Mouse (Mus musculus) forebrain, embryonic 15.5 days (tissue): ENCODE measurements around the gene Gm42791. TPM values are rescaled to one million over a fixed set of nuclear protein-coding genes. Genes with fewer than 3 reads are reported as not detected.

Source experiments
- ATAC-seq: fragments of 200-750 bp; cut with Nextera tagmentation; replicated peaks from 2 replicates; pipeline ENCODE4 v1.8.0; 2017; ENCODE audit warnings: mild to moderate bottlenecking, moderate TSS enrichment, moderate library complexity
- H3K27ac ChIP-seq: fragments of 300-500 bp; sonication (generic); replicated peaks from 2 replicates; pipeline ENCODE4 v1.5.1; 2015; ENCODE audit warnings: mild to moderate bottlenecking, inconsistent platforms
- H3K27me3 ChIP-seq: fragments of 300-500 bp; sonication (generic); 2 replicates; pipeline ENCODE4 v1.6.1; 2015; ENCODE audit warnings: inconsistent platforms
- H3K36me3 ChIP-seq: fragments of 300-500 bp; sonication (generic); 2 replicates; pipeline ENCODE4 v1.6.1; 2015; ENCODE audit warnings: mild to moderate bottlenecking, inconsistent platforms
- H3K4me1 ChIP-seq: fragments of 300-500 bp; sonication (generic); 2 replicates; pipeline ENCODE4 v1.6.1; 2015; ENCODE audit warnings: inconsistent platforms
- H3K4me2 ChIP-seq: fragments of 300-500 bp; sonication (generic); replicated peaks from 2 replicates; pipeline ENCODE4 v1.6.1; 2015; ENCODE audit warnings: mild to moderate bottlenecking, inconsistent platforms
- H3K4me3 ChIP-seq: fragments of 300-500 bp; sonication (generic); 2 replicates; pipeline ENCODE4 v1.5.1; 2015; ENCODE audit warnings: mild to moderate bottlenecking, inconsistent platforms
- H3K9ac ChIP-seq: fragments of 300-500 bp; sonication (generic); replicated peaks from 2 replicates; pipeline ENCODE4 v1.6.1; 2015; ENCODE audit warnings: mild to moderate bottlenecking, inconsistent platforms
- H3K9me3 ChIP-seq: fragments of 300-500 bp; sonication (generic); 2 replicates; pipeline ENCODE4 v1.6.1; 2016; ENCODE audit warnings: inconsistent platforms
- WGBS: fragments of 180-500 bp; shearing (Covaris S2); methylation state at CpG from one replicate; pipeline ENCODE4 v1.1.7; 2015; ENCODE audit warnings: mixed read lengths; 5-methylcytosine and 5-hydroxymethylcytosine counted together
- polyA plus RNA-seq: library from polyadenylated mRNA; unstranded; fragments of >200 nt; fragmentation: Nextera tagmentation; extraction: Ambion mirVana; gene quantifications from 2 replicates; pipeline ENCODE4 v1.2.1, GENCODE M21; 2015

Gene Gm42791
- polyA plus RNA-seq = 5.6 and 7.4 TPM in 2 replicates

DNA sequence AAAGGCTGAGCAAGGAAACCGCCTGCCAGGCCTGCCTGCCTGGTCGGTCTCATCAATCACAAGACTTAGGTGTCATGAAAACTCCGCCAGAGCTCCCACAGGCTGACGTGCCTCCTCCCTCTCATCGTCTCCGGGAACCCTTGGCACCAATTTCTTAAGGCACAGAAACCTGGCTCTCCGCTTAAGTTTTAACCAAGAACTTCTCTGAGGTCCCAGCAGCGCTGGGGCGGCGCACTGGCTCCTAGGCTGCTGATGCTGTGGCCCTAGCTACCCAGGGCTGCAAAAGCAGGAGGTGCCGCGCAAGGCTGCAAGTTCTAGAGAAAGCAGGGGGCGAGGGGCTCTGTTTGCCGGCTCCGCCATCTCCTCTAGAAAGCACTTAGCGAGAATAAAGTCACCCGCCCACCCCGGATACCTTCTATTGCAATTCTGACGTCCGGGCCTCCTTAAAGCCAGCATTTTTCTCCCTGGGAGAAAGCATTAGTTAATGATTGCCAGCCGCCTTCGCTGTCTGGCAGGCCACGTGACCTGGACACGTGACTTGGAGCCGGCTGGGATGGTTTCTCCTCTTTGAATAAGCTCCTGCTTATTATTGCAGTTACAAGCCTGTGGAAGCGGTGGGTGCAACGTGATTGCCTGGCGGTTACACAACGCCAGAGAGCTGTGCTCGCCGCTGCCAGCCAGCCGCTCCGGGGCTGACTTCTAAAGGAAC, at the start of gene Gm42791:
Gene Gm42791 (minus strand): TSS at position 442 of the 709 bp plus-strand sequence.
- Histone ChIP-seq H3K4me3 (peak within 1 kb of the TSS; percentile 52), H3K4me1 (peaks cover 25% of the 10 kb centered on the region), H3K9ac (peak within 1 kb of the TSS; percentile 61), H3K9me3 (no peaks in the 10 kb centered on the region), H3K27me3 (no peaks in the 10 kb centered on the region), H3K36me3 (no peaks in the 10 kb centered on the region), H3K4me2 (peak within 1 kb of the TSS; percentile 87), H3K27ac (peak within 1 kb of the TSS; percentile 95)
- ATAC-seq = peak; percentile 92
- under 1% methylated on average over 33 of the region's 33 CpGs for WGBS

DNA sequence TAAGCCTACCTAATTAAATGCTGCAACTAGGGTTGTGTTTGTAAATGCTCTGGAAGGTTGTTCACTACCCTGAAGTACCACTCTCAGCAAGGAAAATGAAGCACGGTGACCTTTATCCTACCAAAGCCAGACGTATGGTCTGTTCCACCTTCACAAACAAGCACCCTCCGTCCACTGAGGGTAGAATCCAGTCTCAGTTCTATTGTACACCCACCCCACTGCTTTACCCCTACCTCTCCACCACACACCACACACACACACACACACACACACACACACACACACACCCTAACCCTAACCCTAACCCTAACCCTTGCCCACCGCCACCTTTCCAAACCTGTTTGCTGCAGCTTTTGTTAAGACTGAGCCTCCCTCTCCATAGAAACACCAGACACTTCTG, 49.1 kb upstream of the Gm42791 start:
- no peak for ATAC-seq
- Histone ChIP-seq H3K27me3 (no peaks in the 10 kb centered on the region), H3K4me3 (no peak overlapping the region), H3K9ac (no peak overlapping the region), H3K4me2 (no peak overlapping the region), H3K9me3 (no peaks in the 10 kb centered on the region), H3K4me1 (peaks cover 9% of the 10 kb centered on the region), H3K27ac (no peak overlapping the region), H3K36me3 (peaks cover 20% of the 10 kb centered on the region)
- WGBS = 87% methylated on average over 4 of the region's 4 CpGs

GRCm38 (mm10) chr5:149043240-149043639, 48.3 kb upstream of the Gm42791 start:
- Histone ChIP-seq H3K9ac (no peak overlapping the region), H3K4me1 (peaks cover 6% of the 10 kb centered on the region; the same call in 1 of the 2 replicates), H3K36me3 (peaks cover 20% of the 10 kb centered on the region), H3K27ac (no peak overlapping the region), H3K4me2 (no peak overlapping the region), H3K4me3 (no peak overlapping the region), H3K27me3 (no peaks in the 10 kb centered on the region), H3K9me3 (no peaks in the 10 kb centered on the region)
- no peak for ATAC-seq
- WGBS = 75% methylated on average over 6 of the region's 6 CpGs

DNA sequence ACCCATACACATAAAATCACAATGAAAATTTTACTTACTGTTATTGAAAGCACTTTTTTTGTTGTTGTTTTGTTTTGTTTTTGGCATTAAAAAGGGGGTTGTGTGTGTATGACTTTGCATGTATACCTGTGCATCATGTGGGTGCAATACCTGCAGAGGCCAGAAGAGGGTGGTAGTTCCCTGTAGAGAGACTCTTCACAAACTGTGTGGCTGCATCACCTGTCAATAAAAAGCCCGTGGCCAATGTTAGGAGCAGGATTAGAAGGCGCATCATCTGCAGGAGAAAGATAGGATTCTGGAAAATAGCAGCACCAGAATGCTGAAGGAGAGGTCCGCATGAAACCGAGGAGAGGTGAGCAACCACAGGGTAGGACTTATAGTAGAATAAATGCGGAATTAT, 44.9 kb upstream of the Gm42791 start:
- no peak overlapping the region for H3K27ac ChIP-seq

DNA sequence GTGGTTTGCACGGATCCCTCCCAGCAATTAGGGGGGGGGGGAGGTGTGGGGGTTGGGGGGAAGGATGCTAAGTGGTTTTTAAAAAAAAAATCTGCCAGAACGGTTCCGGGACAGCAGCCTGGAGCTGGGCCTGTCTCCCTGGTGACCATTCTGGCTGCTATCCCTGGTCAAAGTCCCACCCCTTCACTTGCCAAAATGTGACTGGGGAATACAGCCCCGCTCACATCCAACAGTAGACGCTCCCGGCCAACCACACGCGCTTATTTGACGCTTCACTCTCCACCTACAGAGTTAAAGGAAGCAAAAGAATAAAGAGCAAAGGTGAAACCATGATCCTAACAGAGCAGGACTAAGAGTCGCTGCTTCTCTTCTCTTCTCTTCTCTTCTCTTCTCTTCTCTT, 42.8 kb upstream of the Gm42791 start:
- no peak overlapping the region for H3K9ac ChIP-seq
- H3K27ac ChIP-seq = no peak overlapping the region
- no peaks in the 10 kb centered on the region for H3K27me3 ChIP-seq
- ATAC-seq = no peak
- no peak overlapping the region for H3K4me3 ChIP-seq
- 21% methylated on average over 10 of the region's 10 CpGs for WGBS
- H3K36me3 ChIP-seq = no peaks in the 10 kb centered on the region
- H3K9me3 ChIP-seq = no peaks in the 10 kb centered on the region
- H3K4me2 ChIP-seq = no peak overlapping the region
- H3K4me1 ChIP-seq = peaks cover 3% of the 10 kb centered on the region; the same call in 1 of the 2 replicates

More for the DNA sequence above, 44.9 kb upstream of the Gm42791 start:
- no peak overlapping the region for H3K4me2 ChIP-seq
- peaks cover 3% of the 10 kb centered on the region; the same call in 1 of the 2 replicates for H3K4me1 ChIP-seq
- no peaks in the 10 kb centered on the region for H3K27me3 ChIP-seq
- H3K9me3 ChIP-seq = no peaks in the 10 kb centered on the region
- WGBS = 85% methylated on average over 5 of the region's 5 CpGs
- H3K9ac ChIP-seq = no peak overlapping the region
- ATAC-seq = no peak
- no peak overlapping the region for H3K4me3 ChIP-seq
- H3K36me3 ChIP-seq = peaks cover under 1% of the 10 kb centered on the region; the same call in 1 of the 2 replicates

DNA sequence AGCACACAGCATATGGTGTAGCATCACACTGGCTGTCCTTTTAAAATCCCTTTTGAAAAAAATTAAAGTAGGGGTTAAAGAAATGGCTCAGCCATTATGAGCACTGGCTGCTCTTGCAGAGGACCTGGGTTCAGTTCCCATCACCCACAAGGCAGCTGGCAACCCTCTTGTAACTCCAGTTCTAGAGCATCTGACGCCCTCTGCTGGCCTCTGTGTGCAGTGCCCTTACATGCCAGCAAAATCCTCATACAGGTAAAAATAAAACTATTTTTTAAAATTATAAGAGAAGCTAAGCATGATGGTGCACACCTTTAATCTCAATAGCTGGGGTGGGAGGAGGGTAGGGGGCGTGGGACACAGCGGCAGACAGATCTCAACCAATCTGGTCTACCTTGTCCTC, 42.0 kb upstream of the Gm42791 start:
- no peaks in the 10 kb centered on the region for H3K27me3 ChIP-seq
- no peak overlapping the region for H3K4me2 ChIP-seq
- WGBS = 96% methylated on average over 3 of the region's 3 CpGs
- no peak overlapping the region for H3K4me3 ChIP-seq
- H3K4me1 ChIP-seq = peaks cover 5% of the 10 kb centered on the region
- no peak overlapping the region for H3K27ac ChIP-seq
- H3K9ac ChIP-seq = no peak overlapping the region
- H3K9me3 ChIP-seq = no peaks in the 10 kb centered on the region
- ATAC-seq = no peak
- no peaks in the 10 kb centered on the region for H3K36me3 ChIP-seq

DNA sequence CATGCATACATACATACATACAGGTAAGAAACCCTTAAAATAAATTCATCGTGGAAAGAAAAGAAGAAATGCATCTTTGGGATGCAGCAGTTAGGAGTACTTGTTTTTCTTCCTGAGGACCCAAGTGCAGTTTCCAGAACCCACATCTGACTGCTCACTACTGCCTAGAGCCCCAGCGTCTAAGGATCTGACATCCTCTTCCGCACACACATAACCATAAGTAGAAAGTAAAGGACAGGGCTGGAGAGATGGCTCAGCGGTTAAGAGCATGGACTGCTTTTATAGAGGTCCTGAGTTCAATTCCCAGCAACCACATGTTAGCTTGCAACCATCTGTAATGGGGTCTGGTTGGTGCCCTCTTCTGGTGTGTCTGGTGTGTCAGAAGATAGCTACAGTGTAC, 37.5 kb upstream of the Gm42791 start:
- Histone ChIP-seq H3K27me3 (no peaks in the 10 kb centered on the region), H3K4me1 (peaks cover 14% of the 10 kb centered on the region), H3K4me2 (no peak overlapping the region), H3K9me3 (no peaks in the 10 kb centered on the region), H3K27ac (no peak overlapping the region), H3K9ac (no peak overlapping the region), H3K4me3 (no peak overlapping the region), H3K36me3 (no peaks in the 10 kb centered on the region)
- no peak for ATAC-seq
- WGBS = 94% methylated on average over 4 of the region's 4 CpGs

GRCm38 (mm10) chr5:149031199-149031750, 36.3 kb upstream of the Gm42791 start:
- Histone ChIP-seq H3K4me2 (peak overlapping the region; percentile 68), H3K27ac (peak overlapping the region; percentile 85), H3K4me3 (peak overlapping the region; percentile 36), H3K4me1 (peaks cover 14% of the 10 kb centered on the region), H3K36me3 (no peaks in the 10 kb centered on the region), H3K9me3 (no peaks in the 10 kb centered on the region), H3K9ac (peak overlapping the region; percentile 64), H3K27me3 (no peaks in the 10 kb centered on the region)
- peak; percentile 88 for ATAC-seq
- WGBS = 2% methylated on average over 30 of the region's 30 CpGs

- WGBS = 57% methylated on average over 2 of the region's 2 CpGs
- no peaks in the 10 kb centered on the region for H3K27me3 ChIP-seq
Observed at GRCm38 (mm10) chr5:149030103-149030502, 35.2 kb upstream of the Gm42791 start.

DNA sequence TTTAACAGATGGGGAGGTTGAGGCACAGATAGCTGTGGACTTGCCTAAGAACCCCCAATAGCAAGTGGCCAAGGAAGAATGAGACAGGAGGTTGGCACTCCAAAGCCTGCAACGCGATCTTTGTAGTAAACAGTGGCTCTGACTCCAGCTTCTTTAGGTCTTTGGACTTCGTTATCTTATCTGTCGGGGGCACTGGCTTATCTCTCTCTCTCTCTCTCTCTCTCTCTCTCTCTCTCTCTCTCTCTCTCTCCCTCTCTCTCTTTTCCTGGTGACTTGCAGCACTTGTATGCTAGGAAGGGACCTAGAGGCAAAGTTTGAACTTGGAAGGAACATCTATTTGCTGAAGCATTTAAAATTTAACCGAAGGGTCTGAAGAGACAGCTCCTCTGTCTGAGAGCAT, 33.4 kb upstream of the Gm42791 start:
- 80% methylated on average over 5 of the region's 5 CpGs for WGBS
- ATAC-seq = no peak

More at GRCm38 (mm10) chr5:149030103-149030502, 35.2 kb upstream of the Gm42791 start:
- H3K9me3 ChIP-seq = no peaks in the 10 kb centered on the region
- no peak for ATAC-seq
- no peak overlapping the region for H3K9ac ChIP-seq
- H3K27ac ChIP-seq = no peak overlapping the region
- no peaks in the 10 kb centered on the region for H3K36me3 ChIP-seq
- peaks cover 14% of the 10 kb centered on the region for H3K4me1 ChIP-seq
- no peak overlapping the region for H3K4me2 ChIP-seq
- H3K4me3 ChIP-seq = no peak overlapping the region

DNA sequence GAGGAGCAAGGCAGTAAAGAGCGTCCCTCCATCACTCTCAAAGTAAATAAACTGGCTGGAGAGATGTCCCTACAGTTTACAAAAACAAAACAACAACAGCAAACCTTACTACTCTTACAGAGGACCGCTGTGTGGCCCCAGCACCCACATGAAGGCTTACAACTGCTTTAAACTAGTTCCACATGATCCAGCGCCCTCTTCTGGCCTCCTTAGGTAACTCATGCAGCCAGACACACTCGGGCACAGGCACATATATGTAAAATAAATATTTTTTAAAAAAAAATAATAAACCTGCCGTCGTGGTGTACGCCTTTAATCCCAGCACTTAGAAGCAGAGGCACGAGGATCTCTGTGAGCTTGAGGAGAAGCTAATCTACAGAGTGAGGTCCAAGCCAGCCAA, 32.4 kb upstream of the Gm42791 start:
- no peaks in the 10 kb centered on the region for H3K27me3 ChIP-seq
- no peak overlapping the region for H3K4me3 ChIP-seq
- no peaks in the 10 kb centered on the region for H3K36me3 ChIP-seq
- no peak overlapping the region for H3K27ac ChIP-seq
- H3K4me1 ChIP-seq = peaks cover 14% of the 10 kb centered on the region
- no peak overlapping the region for H3K4me2 ChIP-seq
- ATAC-seq = no peak
- no peaks in the 10 kb centered on the region for H3K9me3 ChIP-seq
- no peak overlapping the region for H3K9ac ChIP-seq
- 80% methylated on average over 8 of the region's 8 CpGs for WGBS

More for the DNA sequence above, 33.4 kb upstream of the Gm42791 start:
- Histone ChIP-seq H3K4me1 (peaks cover 14% of the 10 kb centered on the region), H3K27ac (no peak overlapping the region), H3K4me2 (no peak overlapping the region), H3K36me3 (no peaks in the 10 kb centered on the region), H3K9ac (no peak overlapping the region), H3K4me3 (no peak overlapping the region), H3K9me3 (no peaks in the 10 kb centered on the region), H3K27me3 (no peaks in the 10 kb centered on the region)

DNA sequence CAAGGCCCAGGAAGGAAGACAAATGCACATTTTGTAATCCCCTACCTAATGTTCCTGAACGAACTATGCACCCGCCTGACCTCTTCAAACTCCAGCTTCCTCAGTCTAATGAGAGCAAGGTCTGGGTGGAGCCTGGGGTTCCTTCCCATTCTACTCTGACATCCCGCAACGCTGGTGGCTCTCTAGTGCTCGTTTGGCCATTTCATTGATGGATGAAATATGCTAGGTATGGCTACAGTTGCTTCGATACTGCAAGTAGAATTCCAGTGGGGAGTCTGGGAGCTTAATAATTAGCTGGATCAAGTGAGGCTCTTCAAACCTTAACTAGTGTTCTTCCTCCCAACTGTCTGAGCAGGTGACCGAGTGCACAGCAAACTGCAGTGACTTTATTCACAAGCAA, 26.2 kb upstream of the Gm42791 start:
- Histone ChIP-seq H3K36me3 (no peaks in the 10 kb centered on the region), H3K9me3 (no peaks in the 10 kb centered on the region), H3K27me3 (no peaks in the 10 kb centered on the region), H3K9ac (no peak overlapping the region), H3K27ac (no peak overlapping the region), H3K4me1 (peaks cover 4% of the 10 kb centered on the region), H3K4me3 (no peak overlapping the region), H3K4me2 (no peak overlapping the region)
- 56% methylated on average over 7 of the region's 7 CpGs for WGBS
- no peak for ATAC-seq
